Mouse (Mus musculus) erythroblast, embryonic 14.5 days (primary cell): ENCODE data around the gene Rasgef1b.

ENCODE experiments used
- GATA1 ChIP-seq: IDR thresholded peaks from 2 replicates; pipeline ENCODE4 v1.6.1; 2012; ENCODE audit warnings: low read length, inconsistent platforms, mixed read lengths
- TAL1 ChIP-seq: IDR thresholded peaks from 3 replicates; pipeline ENCODE4 v1.6.1; 2012; ENCODE audit warnings: low read length, inconsistent platforms, mixed read lengths

- TF ChIP-seq TAL1 (no peak), GATA1 (no peak)
Observed at GRCm38 (mm10) chr5:99414293-99414692, 314.6 kb downstream of the Rasgef1b start.
